19 mouse cellular contexts compared by ENCODE assay signal in the genomic region with DNA sequence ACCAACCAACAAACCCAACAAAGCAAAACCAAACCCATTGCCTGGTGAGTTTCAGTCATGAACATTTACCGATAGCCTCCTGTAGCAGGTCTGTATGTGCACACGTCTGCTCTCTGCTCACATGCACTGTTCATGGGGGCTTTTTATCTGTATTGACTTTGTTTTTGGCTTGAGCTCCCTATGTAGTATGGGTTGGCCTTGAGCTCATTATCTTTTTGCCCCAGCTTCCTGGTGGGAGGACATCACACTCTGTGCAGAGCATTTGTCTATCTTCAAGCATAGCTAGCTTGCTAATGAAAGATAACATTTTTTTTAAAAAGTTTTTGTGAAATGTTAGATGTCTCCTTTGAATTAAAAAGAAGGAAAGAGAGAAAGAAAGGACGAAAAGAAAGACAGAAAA. TPM values are rescaled to one million over a fixed set of nuclear protein-coding genes. Genes with fewer than 3 reads are reported as not detected.
DNase-seq lines count a peak whose midpoint lies in the region; ATAC-seq lines count a peak whose summit lies in the region.
"Had no signal": no experiment of that assay in that cellular context is flagged by ENCODE, and none has a peak within 500 bp of the region (broad histone marks: within the 10 kb centered on the region; RNA-seq: fewer than 3 reads in every experiment).

No protein-coding gene starts in this region.

- 21% methylated on average over 3 of the region's 3 CpGs for WGBS in liver, embryonic 13.5 days (ENCODE audit: insufficient replicate concordance)
- 90% methylated on average over 3 of the region's 3 CpGs for WGBS in kidney, embryonic 15.5 days
- WGBS in hindbrain, embryonic 16.5 days = 93% methylated on average over 3 of the region's 3 CpGs

- peak overlapping the region; percentile 67 for H3K9ac ChIP-seq in liver, embryonic 13.5 days
- H3K9ac ChIP-seq in kidney, embryonic 15.5 days = no peak overlapping the region
- no peak overlapping the region for H3K9ac ChIP-seq in hindbrain, embryonic 16.5 days (ENCODE audit: low read depth, low read length)
- H3K9ac ChIP-seq: embryonic facial prominence, embryonic 13.5 days; forebrain, embryonic 13.5 days had no signal

- peak; percentile 93 for ATAC-seq in liver, embryonic 13.5 days (ENCODE audit: low read depth)
- ATAC-seq in kidney, embryonic 15.5 days (replicated peaks; ENCODE audit: low FRiP score) = no peak; the same call in 1 of the 2 replicates
- ATAC-seq in hindbrain, embryonic 16.5 days = no peak
- ATAC-seq: forebrain, embryonic 13.5 days; Patski had no signal

- peak overlapping the region; percentile 41 for H3K4me3 ChIP-seq in liver, embryonic 13.5 days (replicated peaks)
- H3K4me3 ChIP-seq in kidney, embryonic 15.5 days (replicated peaks) = no peak overlapping the region
- H3K4me3 ChIP-seq in hindbrain, embryonic 16.5 days (ENCODE audit: low read length) = no peak overlapping the region
- H3K4me3 ChIP-seq: embryonic facial prominence, embryonic 13.5 days; forebrain, embryonic 13.5 days; midbrain, embryonic 10.5 days; myocyte had no signal

- H3K27ac ChIP-seq in liver, embryonic 13.5 days = peak overlapping the region; percentile 96
- no peak overlapping the region for H3K27ac ChIP-seq in kidney, embryonic 15.5 days
- no peak overlapping the region for H3K27ac ChIP-seq in hindbrain, embryonic 16.5 days (ENCODE audit: low read depth, low read length)
- H3K27ac ChIP-seq: embryonic facial prominence, embryonic 13.5 days; forebrain, embryonic 13.5 days; midbrain, embryonic 10.5 days had no signal

- H3K27me3 ChIP-seq in liver, embryonic 13.5 days = no peaks in the 10 kb centered on the region
- H3K27me3 ChIP-seq in kidney, embryonic 15.5 days = no peaks in the 10 kb centered on the region
- H3K27me3 ChIP-seq in hindbrain, embryonic 16.5 days (replicated peaks; ENCODE audit: control insufficient read depth, insufficient read depth, low read length) = no peaks in the 10 kb centered on the region
- H3K27me3 ChIP-seq: embryonic facial prominence, embryonic 13.5 days; forebrain, embryonic 13.5 days; Patski had no signal

- H3K36me3 ChIP-seq in liver, embryonic 13.5 days = peaks cover 46% of the 10 kb centered on the region
- peaks cover 64% of the 10 kb centered on the region for H3K36me3 ChIP-seq in kidney, embryonic 15.5 days
- H3K36me3 ChIP-seq in hindbrain, embryonic 16.5 days (ENCODE audit: control insufficient read depth, insufficient read depth, low read length) = peaks cover 22% of the 10 kb centered on the region

- peak overlapping the region; percentile 63 for H3K4me2 ChIP-seq in liver, embryonic 13.5 days
- H3K4me2 ChIP-seq in kidney, embryonic 15.5 days = no peak overlapping the region
- H3K4me2 ChIP-seq in hindbrain, embryonic 16.5 days (ENCODE audit: low read length) = no peak overlapping the region
- H3K4me2 ChIP-seq: embryonic facial prominence, embryonic 13.5 days; forebrain, embryonic 13.5 days had no signal

- peak; percentile 23 to 57 for DNase-seq in spleen, postnatal 36 days (ENCODE audit: low spot score in 2 of 2)
- no peak for DNase-seq in spleen, adult 18-20 months
- DNase-seq in c-Kit-positive CD71-positive TER-119-negative erythroid progenitor cells, embryonic 14.5 days (ENCODE audit: low read depth) = peak; percentile 83
- DNase-seq in liver, embryonic 13.5 days = peak; percentile 76
- DNase-seq in testis, postnatal 14 days (ENCODE audit: low spot score) = peak; percentile 57
- no peak for DNase-seq in adrenal gland, adult 18-20 months (ENCODE audit: low spot score in 2 of 2)
- DNase-seq: adrenal gland, adult 2 months; cerebellum, postnatal 36 days; heart, adult 11 months; kidney, postnatal 36 days; lung, adult 2 months; right cerebral cortex, postnatal 25 days had no signal

- H3K9me3 ChIP-seq in liver, embryonic 13.5 days (replicated peaks) = no peaks in the 10 kb centered on the region
- no peaks in the 10 kb centered on the region for H3K9me3 ChIP-seq in kidney, embryonic 15.5 days (replicated peaks)
- no peaks in the 10 kb centered on the region for H3K9me3 ChIP-seq in hindbrain, embryonic 16.5 days (ENCODE audit: control insufficient read depth, low read length)
- H3K9me3 ChIP-seq: embryonic facial prominence, embryonic 13.5 days; forebrain, embryonic 13.5 days; midbrain, embryonic 10.5 days had no signal

- H3K4me1 ChIP-seq in liver, embryonic 13.5 days (replicated peaks) = peaks cover 73% of the 10 kb centered on the region
- no peaks in the 10 kb centered on the region for H3K4me1 ChIP-seq in kidney, embryonic 15.5 days
- H3K4me1 ChIP-seq in hindbrain, embryonic 16.5 days (ENCODE audit: control insufficient read depth, insufficient read depth, low read depth, low read length) = no peaks in the 10 kb centered on the region
- H3K4me1 ChIP-seq: embryonic facial prominence, embryonic 13.5 days; forebrain, embryonic 13.5 days; midbrain, embryonic 10.5 days had no signal

RNA-seq across cellular contexts. Expression of a gene that starts 33.4 kb away (rescaled TPM):
- 23.9 and 30.0 TPM in 2 replicates for polyA plus RNA-seq in liver, embryonic 13.5 days (2015; fragmentation: Nextera tagmentation; extraction: Ambion mirVana)
- polyA plus RNA-seq in kidney, embryonic 15.5 days (2015; fragmentation: Nextera tagmentation; extraction: Ambion mirVana) = 38.4 and 40.2 TPM in 2 replicates
- total RNA-seq in adrenal gland, adult 18-20 months (2021) = 100 to 1,000 TPM; 132 to 179 TPM
- polyA plus RNA-seq in hindbrain, embryonic 16.5 days (2015; fragmentation: Nextera tagmentation; extraction: Ambion mirVana) = 23.8 and 28.3 TPM in 2 replicates

Comparison
In these comparisons a context has a peak if more than half of its experiments do, and no peak if none do; other contexts are left out.
1. DNase-seq: peak in spleen, postnatal 36 days (2 of 2), c-Kit-positive CD71-positive TER-119-negative erythroid progenitor cells, embryonic 14.5 days (single experiment), liver, embryonic 13.5 days (single experiment) and testis, postnatal 14 days (single experiment); none in spleen, adult 18-20 months (0 of 2) and adrenal gland, adult 18-20 months (0 of 2).